Comparison of ENCODE assay signal across 9 mouse cellular contexts in the genomic region with DNA sequence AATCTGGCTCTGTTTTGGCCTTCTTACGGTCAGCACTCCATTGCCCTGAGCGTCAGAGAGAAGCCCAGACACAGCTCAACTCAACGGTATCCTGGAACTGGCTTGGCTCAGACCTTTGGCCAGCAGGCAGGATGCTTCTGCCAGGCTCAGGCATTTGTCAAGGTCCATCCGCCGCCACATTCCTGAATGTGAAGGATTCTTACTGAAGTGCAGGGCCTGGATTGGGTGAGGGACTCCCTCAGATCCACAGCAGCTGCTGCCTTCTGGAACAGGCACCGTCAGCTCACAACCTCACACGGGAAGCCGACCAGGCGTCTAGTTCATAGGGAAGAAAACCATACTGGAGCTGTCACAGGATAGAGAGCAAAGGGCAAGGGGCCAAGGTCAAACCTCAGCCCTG.
DNase-seq lines count a peak whose midpoint lies in the region; ATAC-seq and TF ChIP-seq lines count a peak whose summit lies in the region.
"Had no signal": no experiment of that assay in that cellular context is flagged by ENCODE, and none has a peak within 500 bp of the region (broad histone marks: within the 10 kb centered on the region; RNA-seq: fewer than 3 reads in every experiment).

No protein-coding gene starts in this region.

- H3K9me3 ChIP-seq in hindbrain, embryonic 10.5 days: no peaks in the 10 kb centered on the region
- H3K9me3 ChIP-seq in hindbrain, embryonic 16.5 days (ENCODE audit: control insufficient read depth, low read length): no peaks in the 10 kb centered on the region
- H3K9me3 ChIP-seq in kidney, embryonic 14.5 days (ENCODE audit: control insufficient read depth, low read length): no peaks in the 10 kb centered on the region
- H3K9me3 ChIP-seq in neural tube, embryonic 15.5 days (replicated peaks): no peaks in the 10 kb centered on the region
- H3K9me3 ChIP-seq: midbrain, embryonic 10.5 days had no signal

- intact Hi-C loops in gastrocnemius, adult 2 months (cut with DNase I): no loop called here

- TF ChIP-seq CTCF in gastrocnemius, adult 2 months (IDR thresholded peaks at IDR 0.05): no peak

- H3K4me1 ChIP-seq in hindbrain, embryonic 10.5 days (replicated peaks): peaks cover 56% of the 10 kb centered on the region
- H3K4me1 ChIP-seq in hindbrain, embryonic 16.5 days (ENCODE audit: control insufficient read depth, insufficient read depth, low read depth, low read length): no peaks in the 10 kb centered on the region
- peaks cover 54% of the 10 kb centered on the region for H3K4me1 ChIP-seq in kidney, embryonic 14.5 days (ENCODE audit: control insufficient read depth, insufficient read depth, low read length)
- peaks cover 11% of the 10 kb centered on the region; the same call in 1 of the 2 replicates for H3K4me1 ChIP-seq in neural tube, embryonic 15.5 days

- no peak for ATAC-seq in hindbrain, embryonic 16.5 days
- no peak; the same call in 1 of the 2 replicates for ATAC-seq in kidney, embryonic 14.5 days (ENCODE audit: low FRiP score, low TSS enrichment)
- no peak for ATAC-seq in neural tube, embryonic 15.5 days (ENCODE audit: low FRiP score)

- H3K36me3 ChIP-seq in hindbrain, embryonic 10.5 days: no peaks in the 10 kb centered on the region
- no peaks in the 10 kb centered on the region for H3K36me3 ChIP-seq in hindbrain, embryonic 16.5 days (ENCODE audit: control insufficient read depth, insufficient read depth, low read length)
- no peaks in the 10 kb centered on the region for H3K36me3 ChIP-seq in kidney, embryonic 14.5 days (ENCODE audit: control insufficient read depth, insufficient read depth, low read length)
- H3K36me3 ChIP-seq in neural tube, embryonic 15.5 days: no peaks in the 10 kb centered on the region
- H3K36me3 ChIP-seq: midbrain, embryonic 10.5 days had no signal

- no peak overlapping the region for H3K9ac ChIP-seq in hindbrain, embryonic 16.5 days (ENCODE audit: low read depth, low read length)
- no peak overlapping the region for H3K9ac ChIP-seq in kidney, embryonic 14.5 days (ENCODE audit: low read depth, low read length)
- no peak overlapping the region for H3K9ac ChIP-seq in neural tube, embryonic 15.5 days (replicated peaks)

- H3K27me3 ChIP-seq in hindbrain, embryonic 10.5 days (ENCODE audit: insufficient read depth, poor library complexity, severe bottlenecking): peaks cover 33% of the 10 kb centered on the region
- no peaks in the 10 kb centered on the region for H3K27me3 ChIP-seq in hindbrain, embryonic 16.5 days (replicated peaks; ENCODE audit: control insufficient read depth, insufficient read depth, low read length)
- no peaks in the 10 kb centered on the region for H3K27me3 ChIP-seq in kidney, embryonic 14.5 days (ENCODE audit: control insufficient read depth, insufficient read depth, low read length)
- H3K27me3 ChIP-seq in neural tube, embryonic 15.5 days (replicated peaks): no peaks in the 10 kb centered on the region

- H3K27ac ChIP-seq in hindbrain, embryonic 10.5 days: 0 out of 2 replicates have a peak overlapping the region, but pooled peaks have one; percentile 14
- H3K27ac ChIP-seq in hindbrain, embryonic 16.5 days (ENCODE audit: low read depth, low read length): no peak overlapping the region
- H3K27ac ChIP-seq in kidney, embryonic 14.5 days (ENCODE audit: low read depth, low read length): peak overlapping the region; percentile 70
- no peak overlapping the region for H3K27ac ChIP-seq in neural tube, embryonic 15.5 days (replicated peaks)
- H3K27ac ChIP-seq in gastrocnemius, adult 2 months: no peak overlapping the region
- H3K27ac ChIP-seq: midbrain, embryonic 10.5 days had no signal

- no peak overlapping the region for H3K4me3 ChIP-seq in hindbrain, embryonic 10.5 days
- no peak overlapping the region for H3K4me3 ChIP-seq in hindbrain, embryonic 16.5 days (ENCODE audit: low read length)
- H3K4me3 ChIP-seq in kidney, embryonic 14.5 days (ENCODE audit: low read length): no peak overlapping the region
- H3K4me3 ChIP-seq in neural tube, embryonic 15.5 days (replicated peaks): no peak overlapping the region
- H3K4me3 ChIP-seq in gastrocnemius, adult 2 months: no peak overlapping the region
- H3K4me3 ChIP-seq: midbrain, embryonic 10.5 days had no signal

- DNase-seq in hindbrain, embryonic 10.5 days (ENCODE audit: low spot score): no peak
- DNase-seq in cerebellum, postnatal 10 days: peak; percentile 81
- DNase-seq in lung, postnatal 25 days (ENCODE audit: low spot score): peak; percentile 58
- DNase-seq in ovary, postnatal 10 days (ENCODE audit: low spot score): no peak
- no peak for DNase-seq in gastrocnemius, adult 2 months

- H3K4me2 ChIP-seq in hindbrain, embryonic 16.5 days (ENCODE audit: low read length): no peak overlapping the region
- no peak overlapping the region for H3K4me2 ChIP-seq in kidney, embryonic 14.5 days (replicated peaks; ENCODE audit: low read depth, low read length)
- H3K4me2 ChIP-seq in neural tube, embryonic 15.5 days: no peak overlapping the region

- WGBS in hindbrain, embryonic 10.5 days: 69% methylated on average over 9 of the region's 9 CpGs
- WGBS in hindbrain, embryonic 16.5 days: 72% methylated on average over 9 of the region's 9 CpGs
- WGBS in kidney, embryonic 14.5 days: 23% methylated on average over 9 of the region's 9 CpGs
- 70% methylated on average over 9 of the region's 9 CpGs for WGBS in neural tube, embryonic 15.5 days

Comparison
In these comparisons a context has a peak if more than half of its experiments do, and no peak if none do; other contexts are left out.
1. H3K27ac ChIP-seq: peak in hindbrain, embryonic 10.5 days (single experiment) and kidney, embryonic 14.5 days (single experiment); none in hindbrain, embryonic 16.5 days (single experiment), neural tube, embryonic 15.5 days (single experiment) and gastrocnemius, adult 2 months (single experiment).
2. DNase-seq: peak in cerebellum, postnatal 10 days (2 of 2) and lung, postnatal 25 days (single experiment); none in hindbrain, embryonic 10.5 days (single experiment), ovary, postnatal 10 days (single experiment) and gastrocnemius, adult 2 months (single experiment).